Mouse (Mus musculus) hematopoietic stem cell, adult 5-6 weeks (primary cell): ENCODE data around the gene Ccdc62. TPM values are rescaled to one million over a fixed set of nuclear protein-coding genes. Genes with fewer than 3 reads are reported as not detected.

Experiments used
- ATAC-seq, 2 experiments: fragments of 125-278 bp in 1 of 2; replicated peaks in 1 of 2; 2 replicates each; pipeline ENCODE4 v1.8.0; 2016 to 2017; ENCODE audit warnings: inconsistent platforms in 2 of 2, mild to moderate bottlenecking in 2 of 2, moderate number of reproducible peaks in 2 of 2, low read depth in 1 of 2, moderate TSS enrichment in 1 of 2; ENCODE audit not compliant: low FRiP score in 2 of 2, poor library complexity in 2 of 2, severe bottlenecking in 2 of 2, insufficient read depth in 1 of 2, low TSS enrichment in 1 of 2
- total RNA-seq: library from RNA; stranded (forward); fragments of 172-1452, 232-1000 nt; gene quantifications from 2 replicates; pipeline ENCODE4 v1.2.3, GENCODE M21; 2017

The Ccdc62 gene
- total RNA-seq, 1 experiment from 2014 or later = 6.2 TPM

DNA sequence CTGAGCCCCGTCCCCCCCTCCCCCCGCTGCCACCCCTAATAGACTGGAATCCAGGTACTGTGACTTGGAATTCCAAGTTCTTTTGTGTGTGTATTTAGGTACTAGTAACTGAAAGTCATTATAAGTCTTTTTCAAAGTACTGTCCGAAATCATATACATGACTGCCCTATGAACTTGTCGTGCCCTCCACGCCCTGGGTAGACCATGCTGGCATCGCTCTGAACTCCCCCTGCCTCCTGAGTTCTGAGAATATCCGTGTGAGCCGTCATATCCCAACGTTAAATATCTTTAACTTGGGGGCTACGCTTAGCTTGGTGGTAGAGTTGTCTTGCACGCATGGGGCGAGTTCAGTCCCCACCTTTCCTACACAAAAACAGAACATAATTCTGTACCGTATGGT lies 652 bp downstream of the Ccdc62 start:
- no peak for ATAC-seq

DNA sequence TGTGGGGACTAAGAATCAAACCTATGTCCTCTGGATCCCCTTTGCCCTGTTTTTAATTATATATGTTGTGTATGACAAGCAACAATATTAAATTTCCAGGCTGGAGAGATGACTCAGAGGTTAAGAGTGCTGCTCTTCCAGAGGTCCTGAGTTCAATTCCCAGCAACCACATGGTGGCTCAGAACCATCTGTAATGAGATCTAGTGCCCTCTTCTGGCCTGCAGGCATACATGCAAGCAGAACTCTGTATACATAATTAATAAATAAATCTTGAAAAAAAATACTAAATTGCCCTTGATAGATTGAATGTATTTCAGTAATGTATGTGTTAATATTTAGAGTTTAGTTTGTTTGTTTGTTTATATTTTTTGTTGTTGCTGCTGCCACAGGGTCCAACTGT lies 2.4 kb downstream of the Ccdc62 start:
- no peak for ATAC-seq

DNA sequence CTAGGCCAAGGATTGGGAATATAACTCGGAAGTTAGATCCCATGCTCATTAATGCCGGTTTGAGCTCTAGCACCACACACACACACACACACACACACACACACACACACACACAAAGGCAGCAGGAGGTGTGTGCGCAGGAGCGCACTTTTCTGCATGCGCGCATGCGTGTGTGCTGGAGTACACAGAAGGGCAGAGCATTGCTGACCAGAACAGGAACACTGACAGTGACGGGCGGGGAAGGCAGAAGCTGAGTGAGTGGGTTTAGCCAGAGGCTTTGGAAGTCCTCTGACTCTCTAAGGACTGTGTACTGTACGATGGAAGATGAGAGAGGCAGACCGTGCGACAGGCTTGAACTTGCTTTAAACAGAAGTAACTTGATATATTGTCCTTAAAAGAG lies 3.1 kb downstream of the Ccdc62 start:
- ATAC-seq = no peak

DNA sequence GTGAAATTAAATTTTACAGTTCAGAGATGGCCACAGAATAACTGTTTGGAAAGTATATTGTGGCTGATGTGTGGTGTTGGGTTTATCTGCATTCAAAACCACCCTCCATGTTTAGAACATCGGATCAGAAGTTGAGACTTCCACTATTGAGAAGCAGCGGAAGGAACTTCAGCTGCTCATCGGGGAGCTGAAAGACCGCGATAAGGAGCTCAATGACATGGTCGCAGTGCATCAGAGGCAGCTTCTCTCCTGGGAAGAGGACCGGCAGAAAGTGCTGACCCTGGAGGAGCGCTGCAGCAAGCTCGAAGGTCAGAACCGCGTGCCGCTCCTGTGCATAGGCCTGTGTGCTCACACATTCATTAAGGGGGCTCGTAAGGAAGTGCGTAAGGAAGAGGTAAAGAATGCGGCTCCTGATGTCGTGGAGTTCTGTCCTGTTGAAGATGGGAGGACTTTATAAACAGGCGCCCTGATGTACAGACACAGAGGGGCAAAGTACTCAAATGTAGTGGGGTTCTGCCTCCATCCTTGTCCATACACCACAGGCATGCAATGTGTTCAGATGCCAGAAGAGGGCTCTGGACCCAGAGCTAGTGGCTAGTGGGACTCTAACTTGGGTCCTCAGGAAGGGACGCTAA lies 3.6 kb downstream of the Ccdc62 start:
- peak in 1 of 2 experiments; percentile 32; a peak in 1 of 4 replicates for ATAC-seq

DNA sequence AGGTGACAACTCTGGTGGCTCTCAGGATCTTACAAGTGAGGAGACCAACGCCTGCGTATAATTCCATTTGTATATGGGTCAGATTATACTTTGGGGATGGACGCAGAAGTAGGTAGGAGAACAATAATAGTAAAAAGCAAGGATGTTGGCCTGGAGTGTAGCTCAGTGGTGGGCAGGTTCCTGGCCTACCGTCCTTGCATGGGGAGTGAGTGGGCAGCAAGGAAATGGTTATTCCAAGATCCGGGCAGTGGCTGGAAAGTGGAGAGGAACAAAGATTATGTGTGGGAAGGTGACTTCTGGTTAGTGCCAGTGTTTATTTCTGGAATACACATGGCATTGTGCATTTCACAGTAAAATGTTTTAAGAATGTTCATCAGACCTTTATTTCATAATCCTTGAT lies 5.5 kb downstream of the Ccdc62 start:
- ATAC-seq = no peak

DNA sequence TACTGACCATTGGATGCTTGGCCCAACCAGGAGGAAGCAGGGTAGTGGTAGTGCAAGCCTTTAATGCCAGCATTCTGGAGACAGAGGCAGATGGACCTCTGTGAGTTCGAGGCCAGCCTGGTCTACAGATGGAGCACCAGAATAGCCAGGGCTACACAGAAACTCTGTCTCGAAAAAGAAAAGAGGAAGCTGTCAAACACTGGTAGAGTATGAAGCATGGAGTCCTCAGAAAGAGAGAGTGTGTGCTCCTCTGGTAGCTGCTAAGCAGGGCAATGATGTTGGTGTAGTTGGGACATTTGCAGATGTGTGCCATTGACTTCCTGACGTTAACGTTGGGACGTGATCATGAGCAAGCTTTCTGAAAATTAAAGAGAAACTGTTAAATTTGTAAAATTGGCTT lies 8.0 kb downstream of the Ccdc62 start:
- peak in 1 of 2 experiments; percentile 56; a peak in 2 of 4 replicates for ATAC-seq

DNA sequence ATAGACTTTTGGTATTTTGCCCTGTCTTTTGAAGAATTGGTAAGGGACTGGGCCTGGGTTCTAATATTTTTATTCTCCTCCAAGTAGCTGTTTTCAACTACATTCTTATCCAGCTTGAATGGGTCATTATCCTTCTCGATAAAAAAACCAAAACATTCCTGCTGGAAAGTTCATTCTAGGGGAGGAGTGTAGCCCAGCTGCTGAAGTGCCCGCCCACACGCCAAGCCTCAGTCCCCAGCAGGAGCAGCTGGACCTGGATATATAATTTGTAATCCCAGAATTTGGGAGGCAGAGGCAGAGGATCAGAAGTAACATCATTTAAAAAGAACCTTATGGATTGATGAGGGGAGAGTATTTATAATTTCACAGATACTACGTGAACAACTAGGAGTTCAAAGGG lies 16.1 kb downstream of the Ccdc62 start:
- ATAC-seq = no peak

DNA sequence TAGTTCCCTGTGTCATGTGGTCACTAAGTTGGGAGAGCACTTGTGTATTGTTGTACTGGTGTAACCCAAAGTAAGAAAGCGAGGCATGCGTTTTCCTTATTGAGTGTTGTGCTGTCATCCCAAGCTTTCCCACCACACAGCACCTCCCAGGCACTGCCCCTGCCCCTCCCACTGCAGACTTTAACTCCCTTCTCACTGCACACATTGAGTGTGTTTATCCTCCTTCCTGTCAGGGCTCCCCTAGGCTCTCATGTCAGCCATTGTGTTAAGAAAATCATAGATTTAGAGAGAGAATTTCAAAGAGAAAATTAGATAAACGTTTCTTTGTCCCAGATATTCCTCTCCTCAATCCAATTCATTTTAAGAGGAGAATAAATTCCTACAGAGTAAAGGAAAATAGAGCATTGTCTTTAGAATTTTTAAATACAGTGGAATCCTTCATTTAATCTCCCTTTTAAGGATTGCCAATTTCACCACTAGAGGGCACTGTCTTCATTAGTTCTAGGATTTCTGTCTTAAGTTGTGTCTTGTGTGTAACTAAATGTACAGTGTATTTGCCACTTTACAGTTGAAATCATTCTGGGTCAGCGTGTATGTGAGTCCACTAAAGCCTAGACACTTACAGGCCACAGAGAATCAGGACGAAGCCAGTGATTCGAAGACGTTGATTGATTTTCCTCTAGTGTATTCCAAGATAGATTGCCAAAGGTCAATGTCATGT lies 16.7 kb downstream of the Ccdc62 start:
- ATAC-seq = 0 out of 4 replicates have a peak, but pooled peaks of 1 of the 2 experiments have one; percentile 45

DNA sequence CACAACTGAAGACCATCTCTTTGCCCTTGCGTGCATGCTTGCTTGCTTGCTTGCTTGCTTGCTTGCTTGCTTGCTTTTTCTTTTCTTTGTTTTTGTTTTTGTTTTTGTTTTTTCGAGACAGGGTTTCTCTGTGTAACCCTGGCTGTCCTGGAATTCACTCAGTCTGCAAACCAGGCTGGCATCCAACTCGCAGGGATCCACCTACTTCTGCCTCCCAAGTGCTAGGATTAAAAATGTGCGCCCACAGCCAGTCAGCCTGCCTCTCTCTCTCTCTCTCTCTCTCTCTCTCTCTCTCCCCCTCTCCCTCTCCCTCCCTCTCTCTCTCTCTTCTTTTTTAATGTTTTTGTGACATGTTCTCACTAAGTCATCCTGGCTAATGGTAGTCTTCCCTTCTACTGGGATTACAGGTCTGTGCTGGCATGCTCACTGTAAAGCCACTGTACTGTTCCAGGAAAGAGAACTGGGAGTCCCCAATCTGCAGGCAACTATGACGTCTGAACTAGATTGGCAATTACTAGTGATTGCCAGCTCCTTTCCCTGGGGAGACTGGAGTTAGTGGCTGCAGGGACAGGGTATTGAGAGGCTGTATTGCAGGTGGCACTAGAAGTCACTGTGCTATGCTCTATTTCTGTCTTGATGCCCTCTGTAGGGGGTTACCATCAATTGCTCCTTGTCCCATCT lies 22.0 kb downstream of the Ccdc62 start:
- no peak for ATAC-seq

DNA sequence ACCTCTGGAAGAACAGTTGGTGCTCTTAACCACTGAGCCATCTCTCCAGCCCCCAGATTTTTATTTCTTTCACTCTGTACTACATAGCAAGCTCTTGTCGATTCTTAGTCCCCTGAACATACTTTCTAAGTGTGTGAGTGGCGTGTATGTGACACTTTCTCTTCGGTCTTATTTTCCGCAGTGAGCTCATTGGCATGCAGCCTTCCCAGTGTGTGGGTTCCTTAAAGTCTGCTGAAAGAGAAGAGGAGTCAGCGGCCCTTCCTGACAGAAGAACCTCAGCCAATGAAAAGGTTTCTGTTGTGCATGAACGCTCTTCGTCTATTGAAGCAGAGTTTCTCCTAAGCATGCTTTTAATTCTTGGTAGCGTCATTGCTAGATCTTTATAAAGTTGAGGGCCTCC lies 26.7 kb downstream of the Ccdc62 start:
- no peak for ATAC-seq

DNA sequence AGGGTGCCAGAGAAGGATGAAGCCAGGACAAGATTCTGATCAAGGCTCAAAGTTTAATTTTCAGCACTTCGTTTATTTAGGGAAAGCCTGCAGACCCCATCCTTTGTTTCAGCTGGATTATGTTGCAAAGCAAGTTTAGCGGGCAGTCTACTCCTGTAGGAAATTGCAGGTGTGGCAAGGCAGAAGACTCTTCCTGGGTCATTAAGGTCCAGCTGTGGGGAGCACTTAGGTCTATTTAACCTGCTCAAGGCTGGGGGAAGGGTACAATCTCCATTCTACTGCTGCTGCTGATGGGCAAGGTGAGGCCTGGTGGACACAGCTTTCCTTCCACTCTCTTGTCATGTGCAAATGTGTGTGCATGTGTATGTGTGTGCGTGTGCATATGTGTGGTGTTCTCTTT lies 28.5 kb downstream of the Ccdc62 start:
- ATAC-seq = no peak

DNA sequence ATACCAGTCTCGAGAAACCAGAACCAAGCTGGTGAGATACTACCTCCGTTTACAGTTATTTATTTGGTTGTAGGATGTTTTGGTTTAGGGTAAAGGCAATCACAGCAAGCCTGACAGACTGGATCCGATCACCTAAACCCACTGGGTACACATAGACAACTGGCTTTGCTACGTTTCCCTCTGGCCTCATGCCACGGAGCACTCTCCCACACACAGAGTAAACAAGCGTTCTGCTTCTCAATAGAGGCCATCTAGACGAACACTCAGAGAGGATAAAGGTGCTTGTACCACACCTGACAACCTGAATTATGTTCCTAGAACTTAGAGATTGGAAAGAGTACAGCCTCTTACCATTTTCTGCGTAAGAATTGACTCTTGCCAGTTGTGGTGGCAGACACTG lies 29.6 kb downstream of the Ccdc62 start:
- ATAC-seq = no peak

DNA sequence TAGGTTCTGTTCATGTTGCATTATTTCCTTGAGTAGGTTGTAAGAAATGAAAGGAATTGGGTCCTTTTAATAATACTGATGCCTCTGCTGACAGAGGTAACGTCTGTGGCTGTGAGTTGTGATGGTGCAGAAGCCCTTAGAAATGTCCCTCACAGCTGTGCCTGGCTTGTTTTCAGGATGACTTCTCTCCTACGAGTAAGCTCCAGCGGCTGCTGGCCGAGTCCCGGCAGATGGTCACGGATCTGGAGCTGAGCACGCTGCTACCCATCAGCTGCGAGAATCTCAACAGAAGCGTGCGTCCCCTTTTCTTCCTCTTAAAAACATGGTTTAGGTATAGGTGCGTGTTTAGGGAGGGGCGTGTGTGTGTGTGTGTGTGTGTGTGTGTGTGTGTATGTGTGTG lies 30.6 kb downstream of the Ccdc62 start:
- no peak for ATAC-seq

DNA sequence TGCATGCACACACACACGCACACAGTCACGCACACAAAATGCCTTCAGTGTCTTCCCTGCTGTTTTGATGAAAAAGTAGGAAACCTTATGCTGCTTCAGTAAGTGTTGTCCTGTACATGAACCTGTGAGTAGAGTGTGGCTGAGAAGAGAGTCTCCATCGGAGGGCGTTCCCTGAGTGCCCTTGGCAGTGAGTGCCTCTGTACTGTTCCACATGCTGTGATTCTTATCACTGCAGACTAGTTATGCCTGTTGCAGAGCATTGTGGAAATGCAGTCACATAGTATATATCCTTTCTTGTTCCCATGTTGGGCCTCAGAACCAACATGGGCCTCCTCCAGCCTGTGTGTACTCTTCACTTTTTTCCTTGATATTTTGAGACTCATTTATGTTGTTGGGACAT lies 33.7 kb downstream of the Ccdc62 start:
- no peak for ATAC-seq

DNA sequence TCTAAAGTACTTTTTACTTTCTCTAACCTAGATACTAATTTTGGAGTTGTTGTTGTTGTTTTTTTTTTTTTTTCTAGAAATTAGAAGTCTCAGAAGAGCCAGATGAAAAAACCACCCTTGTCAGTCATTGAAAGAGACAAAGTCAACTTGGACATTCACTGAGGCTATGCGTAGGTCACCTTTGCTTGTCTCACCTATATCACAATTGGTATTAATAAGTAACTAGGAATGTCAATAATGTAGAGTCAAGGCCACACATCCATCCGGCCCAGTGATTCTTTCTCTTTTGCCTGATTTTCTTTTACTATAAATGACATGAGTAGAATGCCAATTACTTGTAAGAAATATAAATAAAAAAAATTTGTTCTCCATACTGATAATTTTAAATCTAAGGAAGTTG lies 36.3 kb downstream of the Ccdc62 start:
- ATAC-seq = no peak

DNA sequence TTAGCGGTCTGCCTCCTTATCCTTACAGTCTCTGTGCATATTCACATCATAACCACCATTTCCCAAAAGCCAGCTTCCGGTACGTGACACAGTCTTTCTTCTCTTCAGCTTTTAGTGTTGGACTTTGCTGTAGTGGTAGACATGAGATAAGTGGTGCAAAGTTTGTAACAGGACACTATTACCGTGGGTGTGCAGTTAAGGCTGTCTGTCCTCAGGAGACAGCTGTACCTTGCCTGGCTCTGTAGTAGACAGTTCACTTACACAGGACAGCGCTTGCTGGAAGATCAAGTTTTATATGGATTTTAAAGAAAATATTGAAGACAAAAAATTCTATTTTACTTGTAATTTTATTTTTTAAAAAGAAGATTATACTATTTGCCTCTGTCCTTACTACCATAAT lies 38.0 kb downstream of the Ccdc62 start:
- ATAC-seq = no peak

DNA sequence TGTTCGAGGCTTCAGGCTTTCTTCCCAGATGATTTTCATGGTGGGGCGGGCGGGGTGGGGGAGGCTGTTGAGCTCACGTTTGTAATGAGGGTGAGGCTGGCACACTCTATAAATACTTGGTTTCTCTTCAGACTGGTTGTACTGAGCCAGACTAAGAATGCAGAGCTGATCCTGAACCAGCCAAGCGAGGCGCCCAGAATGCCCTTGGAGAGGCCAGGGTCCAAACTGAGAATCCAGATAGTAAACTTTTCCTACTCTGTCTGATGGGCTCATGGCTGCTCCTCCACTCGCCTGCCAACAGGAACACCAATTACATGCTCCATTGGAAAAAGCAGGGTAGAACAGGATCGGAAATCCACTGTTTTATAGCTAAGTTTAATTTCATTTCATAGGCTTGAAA lies 38.7 kb downstream of the Ccdc62 start:
- no peak for ATAC-seq

DNA sequence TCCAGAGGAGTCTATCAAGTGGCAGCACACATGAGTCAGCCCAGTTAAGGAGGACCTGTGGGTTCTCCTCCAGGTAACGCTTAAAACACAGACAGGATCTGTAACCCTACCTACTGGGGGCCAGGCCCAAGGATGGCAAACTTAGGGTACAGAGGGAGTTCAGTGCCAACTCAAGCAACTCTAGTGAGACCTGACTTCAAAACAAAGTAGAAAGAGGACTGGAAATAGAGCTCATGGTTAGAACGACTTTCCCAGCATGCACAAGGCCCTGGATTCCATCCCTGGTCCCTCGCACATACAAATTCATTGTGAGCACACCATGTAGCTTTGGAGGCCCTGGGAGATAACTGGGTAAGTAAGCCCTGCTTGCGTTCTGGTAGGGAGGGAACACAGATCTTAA lies 40.1 kb downstream of the Ccdc62 start:
- ATAC-seq = no peak

DNA sequence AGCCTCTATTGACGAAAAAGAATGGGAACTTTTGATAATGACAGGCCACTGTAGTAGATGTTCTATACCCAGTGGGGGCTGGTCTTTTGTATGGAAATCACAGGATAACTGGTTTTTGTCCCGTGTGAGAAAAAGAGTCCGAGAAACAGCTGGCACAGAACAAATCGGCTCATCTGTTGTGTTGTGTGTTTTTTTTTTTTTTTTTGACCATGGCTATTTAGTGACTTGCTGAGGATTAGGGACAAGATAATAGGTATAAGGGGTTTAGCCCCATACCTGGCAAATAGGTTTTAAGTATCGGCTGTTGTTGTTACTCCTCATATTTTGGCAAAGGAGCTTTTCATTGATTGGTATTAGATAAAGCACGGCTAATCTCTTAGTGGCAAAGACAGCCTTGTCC lies 42.0 kb downstream of the Ccdc62 start:
- ATAC-seq = no peak
